Mouse (Mus musculus): ENCODE data around the gene P4htm. TPM values are rescaled to one million over a fixed set of nuclear protein-coding genes. Genes with fewer than 3 reads are reported as not detected.

The P4htm gene
- total and polyA plus RNA-seq, 3 experiments = 14.2 to 21.0 (median 15.3) TPM

DNA sequence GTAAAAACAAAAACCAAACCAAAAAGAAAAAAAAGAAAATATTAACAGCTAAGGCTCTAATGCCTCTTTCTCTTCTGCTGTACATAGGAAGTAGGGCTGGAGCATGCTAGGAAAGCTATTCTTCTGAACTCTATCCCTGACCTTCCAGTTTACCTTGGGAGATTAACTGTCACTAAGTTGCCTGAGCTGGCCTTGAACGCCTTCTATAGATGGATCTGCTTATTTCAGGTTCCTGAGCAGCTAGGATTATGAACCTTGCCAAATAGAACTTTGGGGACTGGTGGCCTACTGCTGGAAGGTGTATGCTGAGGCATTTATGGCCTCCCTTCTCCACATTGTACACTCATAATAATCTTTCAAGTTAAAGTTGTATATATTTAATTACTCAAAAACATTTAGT lies 66.5 kb downstream of the P4htm start:
- H3K4me1 ChIP-seq (ENCODE audit: control insufficient read depth, insufficient read depth, low read length) = no peaks in the 10 kb centered on the region; the same call in 1 of the 2 replicates
- no peak for DNase-seq
- no peak for TF ChIP-seq CTCF (IDR thresholded peaks at IDR 0.05)
- no peak for TF ChIP-seq POLR2A (IDR thresholded peaks at IDR 0.05; ENCODE audit: insufficient read depth, low read depth, low read length)
- TF ChIP-seq EP300 (IDR thresholded peaks at IDR 0.05; ENCODE audit: insufficient read depth, low read depth, low read length) = no peak
- H3K27ac ChIP-seq = no peak overlapping the region
- H3K4me3 ChIP-seq = no peak overlapping the region
- intact Hi-C loops (cut with DNase I) = no loop called here
- H3K79me2 ChIP-seq (replicated peaks; ENCODE audit: control insufficient read depth, insufficient read depth, low read length) = peaks cover 6% of the 10 kb centered on the region
- H3K36me3 ChIP-seq (ENCODE audit: control insufficient read depth, insufficient read depth, low read length) = peaks cover 9% of the 10 kb centered on the region
- no peaks in the 10 kb centered on the region for H3K27me3 ChIP-seq (ENCODE audit: control insufficient read depth, insufficient read depth, low read length)
- 74% methylated on average over 1 of the region's 1 CpGs for WGBS
- no peak overlapping the region for H3K9ac ChIP-seq (ENCODE audit: low read depth, low read length)

Small RNAs within 50 kb of the gene (microRNA-seq; reads per million reads assigned to microRNA genes)
- gene Gm24083 (0 reads per million in 2 experiments), gene Mir191 (0 reads per million in 2 experiments), gene Mir425 (731 to 1,052 reads per million in 2 experiments)

Other genes starting within 250 kb of the P4htm start
- gene Usp4, start 249.8 kb downstream of the P4htm start, total RNA-seq (2021) = 10 to 100 TPM; 66.1 to 74.8 TPM
- 52.7 and 68.6 TPM in 2 replicates for gene Usp4, start 249.8 kb downstream of the P4htm start, polyA plus RNA-seq (2012; rRNA removed)
- under 1 TPM; 0.57 to 0.68 TPM for gene 1700102P08Rik, start 204.9 kb downstream of the P4htm start, total RNA-seq (2021)
- gene 1700102P08Rik, start 204.9 kb downstream of the P4htm start, polyA plus RNA-seq (2012; rRNA removed) = 0.25 and 0.44 TPM in 2 replicates
- gene Ccdc36, start 169.2 kb downstream of the P4htm start, total RNA-seq (2021) = not detected
- not detected in 2 replicates for gene Ccdc36, start 169.2 kb downstream of the P4htm start, polyA plus RNA-seq (2012; rRNA removed)
- gene BC048562, start 161.2 kb downstream of the P4htm start, total RNA-seq (2021) = not detected
- not detected in 2 replicates for gene BC048562, start 161.2 kb downstream of the P4htm start, polyA plus RNA-seq (2012; rRNA removed)
- 10 to 100 TPM; 22.5 to 26.6 TPM for gene Ccdc71, start 137.1 kb downstream of the P4htm start, total RNA-seq (2021)
- 14.7 and 16.7 TPM in 2 replicates for gene Ccdc71, start 137.1 kb downstream of the P4htm start, polyA plus RNA-seq (2012; rRNA removed)
- 1 to 10 TPM; 4.9 to 5.8 TPM for gene Klhdc8b, start 136.1 kb downstream of the P4htm start, total RNA-seq (2021)
- gene Klhdc8b, start 136.1 kb downstream of the P4htm start, polyA plus RNA-seq (2012; rRNA removed) = 21.5 and 26.6 TPM in 2 replicates
- 100 to 1,000 TPM; 326 to 360 TPM for gene Lamb2, start 117.9 kb downstream of the P4htm start, total RNA-seq (2021)
- gene Lamb2, start 117.9 kb downstream of the P4htm start, polyA plus RNA-seq (2012; rRNA removed) = 272 and 392 TPM in 2 replicates
- 10 to 100 TPM; 83.2 to 91.9 TPM for gene Usp19, start 107.1 kb downstream of the P4htm start, total RNA-seq (2021)
- 110 and 147 TPM in 2 replicates for gene Usp19, start 107.1 kb downstream of the P4htm start, polyA plus RNA-seq (2012; rRNA removed)
- gene Qars, start 90.0 kb downstream of the P4htm start, total RNA-seq (2021) = 10 to 100 TPM; 68.4 to 76.3 TPM
- 108 and 173 TPM in 2 replicates for gene Qars, start 90.0 kb downstream of the P4htm start, polyA plus RNA-seq (2012; rRNA removed)
- gene Qrich1, start 80.9 kb downstream of the P4htm start, total RNA-seq (2021) = 10 to 100 TPM; 57.8 to 64.2 TPM
- 55.6 and 70.1 TPM in 2 replicates for gene Qrich1, start 80.9 kb downstream of the P4htm start, polyA plus RNA-seq (2012; rRNA removed)
- gene Impdh2, start 37.4 kb downstream of the P4htm start, total RNA-seq (2021) = 10 to 100 TPM; 47.8 to 51.2 TPM
- 55.5 and 65.0 TPM in 2 replicates for gene Impdh2, start 37.4 kb downstream of the P4htm start, polyA plus RNA-seq (2012; rRNA removed)
- gene Ndufaf3, start 30.2 kb downstream of the P4htm start, total RNA-seq (2021) = 10 to 100 TPM; 61.9 to 88.1 TPM
- gene Ndufaf3, start 30.2 kb downstream of the P4htm start, polyA plus RNA-seq (2012; rRNA removed) = 60.7 and 69.1 TPM in 2 replicates
- 10 to 100 TPM; 22.8 to 25.6 TPM for gene Dalrd3, start 27.8 kb downstream of the P4htm start, total RNA-seq (2021)
- gene Dalrd3, start 27.8 kb downstream of the P4htm start, polyA plus RNA-seq (2012; rRNA removed) = 79.2 and 81.5 TPM in 2 replicates
- 10 to 100 TPM; 13.3 to 17.2 TPM for gene Wdr6, start 18.9 kb downstream of the P4htm start, total RNA-seq (2021)
- gene Wdr6, start 18.9 kb downstream of the P4htm start, polyA plus RNA-seq (2012; rRNA removed) = 16.5 and 21.9 TPM in 2 replicates
- gene Arih2, start 51.7 kb upstream of the P4htm start, total RNA-seq (2021) = 10 to 100 TPM; 42.5 to 45.5 TPM
- gene Arih2, start 51.7 kb upstream of the P4htm start, polyA plus RNA-seq (2012; rRNA removed) = 25.9 and 40.5 TPM in 2 replicates
- gene Slc25a20, start 64.4 kb upstream of the P4htm start, total RNA-seq (2021) = 100 to 1,000 TPM; 190 to 203 TPM
- 122 and 169 TPM in 2 replicates for gene Slc25a20, start 64.4 kb upstream of the P4htm start, polyA plus RNA-seq (2012; rRNA removed)
- gene Prkar2a, start 91.6 kb upstream of the P4htm start, total RNA-seq (2021) = 10 to 100 TPM; 78.8 to 82.8 TPM
- gene Prkar2a, start 91.6 kb upstream of the P4htm start, polyA plus RNA-seq (2012; rRNA removed) = 22.9 and 42.6 TPM in 2 replicates
- gene Ip6k2, start 186.1 kb upstream of the P4htm start, total RNA-seq (2021) = 10 to 100 TPM; 19.2 to 20.6 TPM
- 22.3 and 25.7 TPM in 2 replicates for gene Ip6k2, start 186.1 kb upstream of the P4htm start, polyA plus RNA-seq (2012; rRNA removed)
- 1 to 10 TPM; 7.8 to 8.9 TPM for gene Nckipsd, start 210.7 kb upstream of the P4htm start, total RNA-seq (2021)
- gene Nckipsd, start 210.7 kb upstream of the P4htm start, polyA plus RNA-seq (2012; rRNA removed) = 16.8 and 19.6 TPM in 2 replicates
- under 1 TPM; 0.02 to 0.03 TPM for gene Celsr3, start 228.7 kb upstream of the P4htm start, total RNA-seq (2021)
- 0.06 and 0.41 TPM in 2 replicates for gene Celsr3, start 228.7 kb upstream of the P4htm start, polyA plus RNA-seq (2012; rRNA removed)